Mouse (Mus musculus) spleen, adult 2 months (tissue): ENCODE measurements around the gene Ptpdc1. TPM values are rescaled to one million over a fixed set of nuclear protein-coding genes. Genes with fewer than 3 reads are reported as not detected.
A peak's percentile ranks its signal among the peaks of the same experiment; 100 is the strongest.

ENCODE experiments used
- DNase-seq, 2 experiments: peaks; one replicate each; pipeline versions ENCODE4 v3.0.0 to v3.0.0-alpha.2; 2012 to 2021; ENCODE audit warnings: low spot score in 2 of 2, low read depth in 1 of 2
- H3K27ac ChIP-seq: fragments of 200-500 bp; 2 replicates; pipeline ENCODE4 v1.5.1; 2012; ENCODE audit warnings: low read length, inconsistent platforms; ENCODE audit not compliant: insufficient read depth
- H3K27me3 ChIP-seq: fragments of 200-500 bp; 2 replicates; pipeline ENCODE4 v1.6.1; 2012; ENCODE audit warnings: mild to moderate bottlenecking, moderate library complexity, low read length, inconsistent platforms; ENCODE audit not compliant: control insufficient read depth, insufficient read depth
- H3K36me3 ChIP-seq: fragments of 200-500 bp; 2 replicates; pipeline ENCODE4 v1.6.1; 2012; ENCODE audit warnings: mild to moderate bottlenecking, low read length, inconsistent platforms; ENCODE audit not compliant: control insufficient read depth, insufficient read depth
- H3K4me1 ChIP-seq: fragments of 200-500 bp; 2 replicates; pipeline ENCODE4 v1.6.1; 2011; ENCODE audit warnings: inconsistent platforms; ENCODE audit not compliant: control insufficient read depth, insufficient read depth, insufficient read length
- H3K4me3 ChIP-seq: fragments of 200-500 bp; 2 replicates; pipeline ENCODE4 v1.5.1; 2011; ENCODE audit warnings: mild to moderate bottlenecking, inconsistent platforms; ENCODE audit not compliant: insufficient read depth, insufficient read length; ENCODE audit errors: extremely low read depth
- CTCF ChIP-seq: fragments of 200-500 bp; IDR thresholded peaks from 2 replicates; pipeline ENCODE4 v1.5.1; 2011; ENCODE audit warnings: mild to moderate bottlenecking, inconsistent platforms; ENCODE audit not compliant: insufficient read depth, insufficient read length, insufficient replicate concordance; ENCODE audit errors: extremely low read depth
- POLR2A ChIP-seq: fragments of 200-500 bp; IDR thresholded peaks from 2 replicates; pipeline ENCODE4 v1.6.1; 2011; ENCODE audit warnings: low read depth, low read length, inconsistent platforms
- WGBS: fragments of 180-500 bp; shearing (Covaris S2); methylation state at CpG from one replicate; pipeline ENCODE4 v1.1.7; 2018; 5-methylcytosine and 5-hydroxymethylcytosine counted together
- polyA plus RNA-seq: library from polyadenylated mRNA; depleted of rRNA; stranded (reverse); fragments of >200 nt; gene quantifications from 2 replicates; pipeline ENCODE4 v1.2.3, GENCODE M21; 2012

The Ptpdc1 gene
- polyA plus RNA-seq, 1 experiment = 0.79 TPM

DNA sequence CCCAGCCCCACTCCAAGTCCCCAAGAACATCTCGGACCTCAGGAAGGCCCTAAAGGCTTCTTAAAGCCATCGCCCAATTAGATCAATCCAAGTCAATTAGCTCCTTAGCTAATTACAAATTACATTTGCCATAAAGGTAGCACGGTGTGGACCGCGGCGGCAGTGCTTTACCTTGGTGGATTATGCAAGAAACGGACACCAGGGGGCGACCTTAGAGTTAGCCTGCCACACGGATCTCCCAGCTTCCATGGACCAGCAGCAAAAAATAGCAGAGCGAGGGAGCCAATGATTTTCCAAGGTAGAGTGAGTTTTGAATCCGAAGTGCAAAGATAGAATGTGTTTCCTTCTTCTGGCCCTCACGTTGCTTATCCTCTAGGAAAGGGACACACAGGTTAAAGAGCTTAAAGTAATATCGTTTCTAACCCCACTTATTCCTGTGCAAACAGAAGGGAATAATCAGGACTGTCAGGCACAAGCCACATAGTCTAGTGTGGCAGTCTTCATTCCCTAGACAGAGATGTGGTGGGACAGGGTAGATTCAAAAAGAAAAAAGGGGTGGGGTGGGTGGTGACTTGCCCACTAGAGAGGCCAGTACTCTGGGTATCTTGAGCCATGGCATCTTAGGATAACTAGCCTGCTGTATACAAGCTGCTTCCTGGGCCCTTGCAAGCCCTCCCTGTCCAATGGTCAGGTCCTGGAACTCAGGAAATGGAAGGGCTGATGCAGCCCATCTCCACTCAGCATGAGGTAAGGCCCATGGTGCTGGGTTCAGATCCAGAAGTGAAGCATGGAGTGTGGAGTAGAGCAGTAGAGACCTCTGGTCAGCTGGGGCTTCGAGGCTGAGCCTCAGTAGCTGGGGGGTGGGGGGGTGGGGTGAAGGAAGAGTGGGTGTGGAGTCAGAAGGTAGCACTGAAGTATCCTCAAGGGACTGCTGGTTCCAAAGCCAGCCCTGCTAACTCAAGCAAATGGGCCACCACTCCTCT is 28.6 kb upstream of the Ptpdc1 start:
- Histone ChIP-seq H3K4me3 (no peak overlapping the region), H3K4me1 (no peaks in the 10 kb centered on the region), H3K36me3 (no peaks in the 10 kb centered on the region), H3K27ac (no peak overlapping the region), H3K27me3 (peaks cover 13% of the 10 kb centered on the region)
- DNase-seq = peak in 1 of 2 experiments; percentile 36
- no peak for TF ChIP-seq POLR2A
- TF ChIP-seq CTCF = peak; percentile 47; the same call in 1 of the 2 replicates
- 9% methylated on average over 14 of the region's 14 CpGs for WGBS

GRCm38 (mm10) chr13:48651132-48652065 is 25.9 kb upstream of the Ptpdc1 start:
- no peak for DNase-seq
- Histone ChIP-seq H3K27ac (no peak overlapping the region), H3K36me3 (no peaks in the 10 kb centered on the region), H3K4me3 (no peak overlapping the region), H3K27me3 (peaks cover 5% of the 10 kb centered on the region; the same call in 1 of the 2 replicates), H3K4me1 (no peaks in the 10 kb centered on the region)
- no peak for TF ChIP-seq CTCF
- no peak for TF ChIP-seq POLR2A
- 59% methylated on average over 6 of the region's 6 CpGs for WGBS

GRCm38 (mm10) chr13:48650615-48651014 is 25.2 kb upstream of the Ptpdc1 start:
- no peak for TF ChIP-seq POLR2A
- no peak for TF ChIP-seq CTCF
- Histone ChIP-seq H3K36me3 (no peaks in the 10 kb centered on the region), H3K27me3 (peaks cover 4% of the 10 kb centered on the region; the same call in 1 of the 2 replicates), H3K4me3 (no peak overlapping the region), H3K4me1 (no peaks in the 10 kb centered on the region), H3K27ac (no peak overlapping the region)
- 3% methylated on average over 1 of the region's 1 CpGs for WGBS
- DNase-seq = no peak

- no peak overlapping the region for H3K4me3 ChIP-seq
- no peak for DNase-seq
- H3K4me1 ChIP-seq = no peaks in the 10 kb centered on the region
- H3K27me3 ChIP-seq = no peaks in the 10 kb centered on the region
- WGBS = 87% methylated on average over 4 of the region's 4 CpGs
- H3K27ac ChIP-seq = no peak overlapping the region
- no peaks in the 10 kb centered on the region for H3K36me3 ChIP-seq
- no peak for TF ChIP-seq POLR2A
- no peak for TF ChIP-seq CTCF
These were observed 21.2 kb upstream of the Ptpdc1 start for GRCm38 (mm10) chr13:48646696-48647095.

- H3K4me3 ChIP-seq = no peak overlapping the region
- H3K27me3 ChIP-seq = no peaks in the 10 kb centered on the region
- 87% methylated on average over 3 of the region's 3 CpGs for WGBS
- no peak overlapping the region for H3K27ac ChIP-seq
- DNase-seq = no peak
- H3K36me3 ChIP-seq = no peaks in the 10 kb centered on the region
- no peak for TF ChIP-seq POLR2A
- TF ChIP-seq CTCF = no peak
- H3K4me1 ChIP-seq = no peaks in the 10 kb centered on the region
These were observed 18.5 kb upstream of the Ptpdc1 start for GRCm38 (mm10) chr13:48643991-48644390.

DNA sequence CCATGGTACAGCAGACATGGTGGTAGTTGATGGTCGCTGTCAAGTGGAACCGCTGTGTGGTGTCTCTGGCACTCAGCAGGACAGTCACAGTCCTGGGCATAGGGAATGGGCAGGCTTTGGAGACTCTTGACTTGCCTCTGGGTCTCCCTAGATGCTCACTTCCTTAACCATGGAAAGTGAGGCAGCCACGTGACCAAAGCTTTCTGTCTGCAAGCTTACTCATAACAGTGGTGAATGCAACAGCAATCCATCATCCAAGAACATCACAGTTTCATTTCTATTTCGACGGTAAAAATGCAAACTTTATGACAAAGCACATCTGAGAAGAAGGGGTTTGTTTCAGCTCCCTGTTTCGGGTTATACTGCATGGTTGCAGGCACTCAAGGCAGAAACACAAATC is 17.6 kb upstream of the Ptpdc1 start:
- TF ChIP-seq CTCF = no peak
- TF ChIP-seq POLR2A = no peak
- no peak overlapping the region for H3K4me3 ChIP-seq
- 76% methylated on average over 6 of the region's 6 CpGs for WGBS
- no peaks in the 10 kb centered on the region for H3K36me3 ChIP-seq
- no peak for DNase-seq
- H3K4me1 ChIP-seq = no peaks in the 10 kb centered on the region
- no peak overlapping the region for H3K27ac ChIP-seq
- no peaks in the 10 kb centered on the region for H3K27me3 ChIP-seq
